Mouse (Mus musculus): ENCODE data around the gene Tgfbi. TPM values are rescaled to one million over a fixed set of nuclear protein-coding genes. Genes with fewer than 3 reads are reported as not detected.
A peak's percentile ranks its signal among the peaks of the same experiment; 100 is the strongest.

Gene Tgfbi
- polyA plus RNA-seq, 1 experiment from 2014 or later: 60.1 TPM

DNA sequence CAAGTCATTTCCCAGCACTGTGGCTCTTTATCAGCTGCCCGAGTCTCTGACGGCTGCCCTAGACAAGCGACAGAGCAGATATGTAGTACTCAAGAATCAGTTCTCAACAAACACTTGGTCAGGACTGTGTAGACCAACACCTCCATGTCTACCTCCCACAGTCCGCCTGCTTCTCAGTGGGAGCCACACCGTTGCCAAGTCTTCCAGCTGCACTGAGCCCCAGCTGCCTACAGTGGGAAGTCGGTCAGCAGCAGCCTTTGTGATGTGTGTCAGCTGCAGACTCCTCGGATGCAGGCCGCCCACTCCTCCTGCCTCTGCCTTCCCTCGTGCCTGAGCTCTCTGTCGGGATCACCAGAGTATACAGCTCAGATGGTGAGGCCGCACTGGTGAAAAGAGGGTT, 61.9 kb downstream of the Tgfbi start:
- no peaks in the 10 kb centered on the region for H3K27me3 ChIP-seq (replicated peaks; ENCODE audit: control insufficient read depth, insufficient read depth, low read length)
- H3K4me2 ChIP-seq (ENCODE audit: low read depth, low read length): no peak overlapping the region
- 59% methylated on average over 11 of the region's 11 CpGs for WGBS
- no peaks in the 10 kb centered on the region for H3K36me3 ChIP-seq (ENCODE audit: control insufficient read depth, insufficient read depth, low read length)
- no peaks in the 10 kb centered on the region for H3K9me3 ChIP-seq (ENCODE audit: control insufficient read depth, low read length)
- no peak overlapping the region for H3K9ac ChIP-seq (ENCODE audit: low read depth, low read length)
- H3K27ac ChIP-seq (replicated peaks; ENCODE audit: low read depth, low read length): no peak overlapping the region
- H3K4me3 ChIP-seq (ENCODE audit: low read depth, low read length): no peak overlapping the region
- DNase-seq (ENCODE audit: low spot score) (peak; percentile 36), ATAC-seq (ENCODE audit: low read depth) (no peak)
- H3K4me1 ChIP-seq (ENCODE audit: control insufficient read depth, insufficient read depth, low read length): no peaks in the 10 kb centered on the region

DNA sequence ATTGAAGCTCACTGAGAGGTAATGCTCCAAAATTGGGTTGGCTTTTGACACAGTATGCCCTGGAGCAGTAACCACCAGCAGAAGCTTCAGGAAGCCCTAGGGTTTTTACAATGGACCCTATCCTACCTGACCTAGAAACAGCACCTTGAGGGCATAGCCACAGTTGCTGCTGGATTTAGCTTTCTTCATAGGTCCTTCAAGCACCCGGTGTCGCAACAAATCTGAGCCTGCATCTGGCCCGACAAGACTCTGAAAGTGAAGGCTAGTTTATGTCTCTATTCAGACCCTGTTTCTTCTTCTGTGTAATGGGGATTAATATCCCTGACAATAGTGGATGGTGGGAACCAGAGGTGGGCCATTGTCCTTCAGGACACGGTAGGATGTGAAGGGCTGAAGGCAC, 68.4 kb downstream of the Tgfbi start:
- no peaks in the 10 kb centered on the region for H3K9me3 ChIP-seq (ENCODE audit: control insufficient read depth, low read length)
- ATAC-seq (ENCODE audit: low read depth) (no peak), DNase-seq (ENCODE audit: low spot score) (no peak)
- H3K9ac ChIP-seq (ENCODE audit: low read depth, low read length): no peak overlapping the region
- peak overlapping the region; percentile 28; the same call in 1 of the 2 replicates for H3K27ac ChIP-seq (replicated peaks; ENCODE audit: low read depth, low read length)
- 93% methylated on average over 4 of the region's 4 CpGs for WGBS
- H3K36me3 ChIP-seq (ENCODE audit: control insufficient read depth, insufficient read depth, low read length): no peaks in the 10 kb centered on the region
- H3K4me3 ChIP-seq (ENCODE audit: low read depth, low read length): no peak overlapping the region
- H3K27me3 ChIP-seq (replicated peaks; ENCODE audit: control insufficient read depth, insufficient read depth, low read length): no peaks in the 10 kb centered on the region
- H3K4me2 ChIP-seq (ENCODE audit: low read depth, low read length): no peak overlapping the region
- H3K4me1 ChIP-seq (ENCODE audit: control insufficient read depth, insufficient read depth, low read length): peaks cover 19% of the 10 kb centered on the region

DNA sequence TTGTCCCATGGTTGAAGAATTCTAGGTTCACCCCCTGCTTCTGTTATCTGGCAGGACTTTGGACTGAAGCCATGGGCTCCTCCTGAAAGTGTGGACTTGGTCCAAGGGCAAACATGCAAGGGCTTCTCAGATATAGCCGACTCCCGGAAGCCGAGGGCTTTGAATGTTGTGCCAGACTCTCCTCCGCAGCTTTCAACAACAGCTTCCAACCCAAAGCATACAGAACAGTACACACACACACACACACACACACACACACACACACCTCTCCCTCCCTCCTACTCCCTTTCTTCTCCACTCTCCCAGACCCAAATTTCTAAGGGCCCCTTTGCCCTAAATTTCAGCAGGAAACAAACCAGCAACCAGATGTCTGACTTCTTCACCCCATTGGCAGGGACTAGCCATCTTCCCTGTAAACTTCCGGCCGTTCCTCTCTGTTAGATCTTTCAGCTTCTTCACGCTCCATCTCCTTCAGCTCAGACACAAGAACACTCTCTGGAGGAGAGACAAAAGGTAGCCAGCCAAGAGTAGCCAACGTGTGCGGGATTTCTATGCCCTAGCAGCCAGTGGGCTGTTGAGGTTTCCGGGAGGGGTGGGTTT, 69.0 kb downstream of the Tgfbi start:
- peaks cover 21% of the 10 kb centered on the region for H3K4me1 ChIP-seq (ENCODE audit: control insufficient read depth, insufficient read depth, low read length)
- H3K9ac ChIP-seq (ENCODE audit: low read depth, low read length): no peak overlapping the region
- 54% methylated on average over 10 of the region's 10 CpGs for WGBS
- peak overlapping the region; percentile 28; the same call in 1 of the 2 replicates for H3K27ac ChIP-seq (replicated peaks; ENCODE audit: low read depth, low read length)
- H3K4me2 ChIP-seq (ENCODE audit: low read depth, low read length): no peak overlapping the region
- no peak overlapping the region for H3K4me3 ChIP-seq (ENCODE audit: low read depth, low read length)
- no peaks in the 10 kb centered on the region for H3K27me3 ChIP-seq (replicated peaks; ENCODE audit: control insufficient read depth, insufficient read depth, low read length)
- DNase-seq (ENCODE audit: low spot score) (peak; percentile 47), ATAC-seq (ENCODE audit: low read depth) (no peak)
- H3K36me3 ChIP-seq (ENCODE audit: control insufficient read depth, insufficient read depth, low read length): no peaks in the 10 kb centered on the region
- no peaks in the 10 kb centered on the region for H3K9me3 ChIP-seq (ENCODE audit: control insufficient read depth, low read length)

DNA sequence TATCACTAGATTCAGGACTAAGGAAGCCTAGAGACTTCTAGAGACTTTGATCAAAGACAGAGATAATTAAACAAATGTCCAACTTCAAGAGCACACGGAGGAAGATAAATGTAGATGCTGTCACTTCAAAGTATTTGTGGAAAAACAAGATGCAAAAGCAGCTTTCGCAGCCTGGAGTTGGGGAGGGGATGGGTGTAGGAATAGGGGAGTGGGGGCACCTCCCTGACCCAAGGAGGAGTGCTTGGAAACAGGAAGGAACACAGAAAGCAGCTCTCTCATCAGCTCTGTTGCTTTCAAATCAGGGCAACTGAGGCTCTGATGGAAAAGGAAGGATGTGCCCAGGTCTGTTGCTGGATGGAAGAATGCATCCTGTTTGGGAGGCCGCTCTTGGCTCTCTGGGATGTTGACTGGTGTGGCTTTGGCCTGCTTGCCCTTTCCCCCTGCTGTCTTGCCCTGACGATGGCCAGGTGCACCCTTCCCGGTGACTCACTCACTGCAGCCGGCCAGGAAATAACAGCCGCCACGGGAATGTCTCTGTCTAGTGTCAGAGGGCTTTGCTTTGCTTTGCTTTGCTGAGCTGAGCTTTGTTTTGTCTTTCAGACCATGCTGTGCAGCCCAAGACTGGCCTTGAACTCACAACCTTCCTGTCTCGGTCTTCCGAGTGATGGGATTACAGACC, 69.6 kb downstream of the Tgfbi start:
- no peak overlapping the region for H3K4me3 ChIP-seq (ENCODE audit: low read depth, low read length)
- DNase-seq (ENCODE audit: low spot score) (peak; percentile 39), ATAC-seq (ENCODE audit: low read depth) (no peak)
- WGBS: 50% methylated on average over 10 of the region's 10 CpGs
- no peaks in the 10 kb centered on the region for H3K36me3 ChIP-seq (ENCODE audit: control insufficient read depth, insufficient read depth, low read length)
- no peak overlapping the region for H3K27ac ChIP-seq (replicated peaks; ENCODE audit: low read depth, low read length)
- no peak overlapping the region for H3K4me2 ChIP-seq (ENCODE audit: low read depth, low read length)
- no peaks in the 10 kb centered on the region for H3K9me3 ChIP-seq (ENCODE audit: control insufficient read depth, low read length)
- H3K4me1 ChIP-seq (ENCODE audit: control insufficient read depth, insufficient read depth, low read length): peaks cover 21% of the 10 kb centered on the region
- no peaks in the 10 kb centered on the region for H3K27me3 ChIP-seq (replicated peaks; ENCODE audit: control insufficient read depth, insufficient read depth, low read length)
- H3K9ac ChIP-seq (ENCODE audit: low read depth, low read length): no peak overlapping the region

DNA sequence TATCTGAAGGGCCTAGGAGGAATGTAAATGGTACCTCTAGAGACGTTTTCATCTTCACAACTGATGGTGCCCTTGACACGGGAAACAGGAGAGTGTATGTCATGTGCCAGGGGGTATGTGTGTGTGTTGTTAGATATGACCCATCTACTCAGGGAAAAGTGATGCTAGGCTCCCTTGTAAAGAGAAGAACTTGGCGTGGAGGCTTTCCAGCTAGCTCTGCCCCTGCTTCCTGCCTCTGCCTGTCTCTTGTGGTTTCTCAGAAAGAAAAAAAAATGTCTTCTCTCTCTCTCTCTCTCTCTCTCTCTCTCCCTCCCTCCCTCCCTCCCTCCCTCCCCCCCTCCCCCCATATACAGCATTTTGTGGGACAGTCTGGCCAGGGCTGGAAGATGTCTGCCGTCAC, 72.6 kb downstream of the Tgfbi start:
- Histone ChIP-seq H3K4me3 (ENCODE audit: low read depth, low read length) (no peak overlapping the region), H3K4me2 (ENCODE audit: low read depth, low read length) (0 out of 2 replicates have a peak overlapping the region, but pooled peaks have one; percentile 18), H3K4me1 (ENCODE audit: control insufficient read depth, insufficient read depth, low read length) (peaks cover 21% of the 10 kb centered on the region), H3K36me3 (ENCODE audit: control insufficient read depth, insufficient read depth, low read length) (no peaks in the 10 kb centered on the region), H3K27ac (replicated peaks; ENCODE audit: low read depth, low read length) (no peak overlapping the region), H3K9me3 (ENCODE audit: control insufficient read depth, low read length) (no peaks in the 10 kb centered on the region), H3K9ac (ENCODE audit: low read depth, low read length) (no peak overlapping the region), H3K27me3 (replicated peaks; ENCODE audit: control insufficient read depth, insufficient read depth, low read length) (no peaks in the 10 kb centered on the region)
- DNase-seq (ENCODE audit: low spot score) (no peak), ATAC-seq (ENCODE audit: low read depth) (no peak)
- WGBS: 67% methylated on average over 4 of the region's 4 CpGs

DNA sequence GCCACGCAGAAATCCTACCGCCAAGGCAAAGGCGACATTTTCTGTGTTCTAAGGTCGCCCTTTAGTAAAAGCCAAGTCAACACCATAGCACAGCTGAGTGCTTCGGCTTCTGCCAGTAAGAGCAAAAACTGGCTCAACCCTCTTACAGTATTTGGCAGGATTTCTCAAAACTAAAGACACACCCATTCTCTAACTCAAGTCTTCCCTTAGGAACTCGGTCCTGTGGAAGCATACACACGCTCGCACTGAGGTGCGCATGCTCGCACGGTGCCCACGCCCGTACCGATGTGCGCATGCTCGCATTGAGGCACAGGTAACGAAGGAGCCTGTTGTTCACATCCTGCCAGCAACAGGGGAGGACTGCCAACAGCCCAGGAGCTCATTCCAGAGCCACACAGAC, 73.0 kb downstream of the Tgfbi start:
- H3K27me3 ChIP-seq (replicated peaks; ENCODE audit: control insufficient read depth, insufficient read depth, low read length): no peaks in the 10 kb centered on the region
- no peak overlapping the region for H3K4me3 ChIP-seq (ENCODE audit: low read depth, low read length)
- 0 out of 2 replicates have a peak overlapping the region, but pooled peaks have one; percentile 18 for H3K4me2 ChIP-seq (ENCODE audit: low read depth, low read length)
- ATAC-seq (ENCODE audit: low read depth) (peak; percentile 44; the same call in 1 of the 2 replicates), DNase-seq (ENCODE audit: low spot score) (peak; percentile 72)
- 68% methylated on average over 17 of the region's 17 CpGs for WGBS
- no peaks in the 10 kb centered on the region for H3K9me3 ChIP-seq (ENCODE audit: control insufficient read depth, low read length)
- H3K27ac ChIP-seq (replicated peaks; ENCODE audit: low read depth, low read length): peak overlapping the region; percentile 6; the same call in 1 of the 2 replicates
- no peak overlapping the region for H3K9ac ChIP-seq (ENCODE audit: low read depth, low read length)
- H3K4me1 ChIP-seq (ENCODE audit: control insufficient read depth, insufficient read depth, low read length): peaks cover 21% of the 10 kb centered on the region
- H3K36me3 ChIP-seq (ENCODE audit: control insufficient read depth, insufficient read depth, low read length): no peaks in the 10 kb centered on the region

DNA sequence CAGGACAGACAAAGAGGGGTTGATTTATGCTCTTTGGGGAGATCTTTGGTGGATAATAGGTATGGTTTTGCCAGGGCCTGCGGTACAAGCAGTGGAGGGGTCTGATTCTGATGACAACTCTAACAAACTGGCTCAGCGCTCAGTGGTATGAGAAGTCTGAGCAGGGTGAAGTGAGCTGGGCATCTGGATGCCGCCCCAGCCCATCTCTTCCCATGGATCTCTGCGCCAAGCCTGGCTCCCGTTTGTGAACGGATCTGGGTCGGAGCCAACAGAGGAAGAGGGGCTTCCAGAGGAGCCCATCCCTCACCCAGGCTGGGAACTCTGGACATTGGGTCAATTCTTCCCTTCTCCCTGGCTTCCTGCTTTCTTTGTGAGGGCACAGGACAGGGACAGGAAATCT, 74.0 kb downstream of the Tgfbi start:
- DNase-seq (ENCODE audit: low spot score): no peak
- no peaks in the 10 kb centered on the region for H3K9me3 ChIP-seq (ENCODE audit: control insufficient read depth, low read length)
- H3K4me3 ChIP-seq (ENCODE audit: low read depth, low read length): no peak overlapping the region
- H3K4me1 ChIP-seq (ENCODE audit: control insufficient read depth, insufficient read depth, low read length): peaks cover 15% of the 10 kb centered on the region
- H3K27ac ChIP-seq (replicated peaks; ENCODE audit: low read depth, low read length): no peak overlapping the region
- 80% methylated on average over 7 of the region's 7 CpGs for WGBS
- H3K9ac ChIP-seq (ENCODE audit: low read depth, low read length): no peak overlapping the region
- no peak for ATAC-seq (ENCODE audit: low read depth)
- H3K4me2 ChIP-seq (ENCODE audit: low read depth, low read length): no peak overlapping the region
- H3K36me3 ChIP-seq (ENCODE audit: control insufficient read depth, insufficient read depth, low read length): no peaks in the 10 kb centered on the region
- no peaks in the 10 kb centered on the region for H3K27me3 ChIP-seq (replicated peaks; ENCODE audit: control insufficient read depth, insufficient read depth, low read length)

Data from embryonic facial prominence, embryonic 14.5 days (tissue).